Mouse (Mus musculus) heart, adult 11 months (tissue): Measurements from ENCODE around the gene Prcd.

Experiments
- DNase-seq: peaks from one replicate; pipeline ENCODE4 v3.0.0; 2022

The Prcd gene

GRCm38 (mm10) chr11:116669787-116670365, 16.5 kb downstream of the Prcd start:
- DNase-seq = no peak

DNA sequence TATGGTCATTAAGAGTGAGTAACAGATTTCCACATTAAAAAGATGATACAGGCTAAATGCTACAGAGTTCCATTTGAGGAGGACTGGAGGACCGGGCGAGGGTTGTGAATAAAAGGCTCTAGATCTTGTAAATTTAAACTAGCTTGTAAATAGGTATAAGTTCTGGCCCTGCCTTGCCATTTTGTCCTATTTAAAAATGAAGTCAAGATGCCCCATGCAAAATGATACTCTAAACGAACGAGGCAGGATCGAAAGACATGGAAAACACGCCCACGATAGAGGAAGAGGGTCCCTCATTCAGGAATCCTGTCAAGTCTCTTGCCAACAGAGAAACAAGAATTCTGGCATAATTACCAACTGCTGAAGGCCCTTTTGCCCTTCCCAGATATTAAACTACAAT, 17.1 kb downstream of the Prcd start:
- no peak for DNase-seq

DNA sequence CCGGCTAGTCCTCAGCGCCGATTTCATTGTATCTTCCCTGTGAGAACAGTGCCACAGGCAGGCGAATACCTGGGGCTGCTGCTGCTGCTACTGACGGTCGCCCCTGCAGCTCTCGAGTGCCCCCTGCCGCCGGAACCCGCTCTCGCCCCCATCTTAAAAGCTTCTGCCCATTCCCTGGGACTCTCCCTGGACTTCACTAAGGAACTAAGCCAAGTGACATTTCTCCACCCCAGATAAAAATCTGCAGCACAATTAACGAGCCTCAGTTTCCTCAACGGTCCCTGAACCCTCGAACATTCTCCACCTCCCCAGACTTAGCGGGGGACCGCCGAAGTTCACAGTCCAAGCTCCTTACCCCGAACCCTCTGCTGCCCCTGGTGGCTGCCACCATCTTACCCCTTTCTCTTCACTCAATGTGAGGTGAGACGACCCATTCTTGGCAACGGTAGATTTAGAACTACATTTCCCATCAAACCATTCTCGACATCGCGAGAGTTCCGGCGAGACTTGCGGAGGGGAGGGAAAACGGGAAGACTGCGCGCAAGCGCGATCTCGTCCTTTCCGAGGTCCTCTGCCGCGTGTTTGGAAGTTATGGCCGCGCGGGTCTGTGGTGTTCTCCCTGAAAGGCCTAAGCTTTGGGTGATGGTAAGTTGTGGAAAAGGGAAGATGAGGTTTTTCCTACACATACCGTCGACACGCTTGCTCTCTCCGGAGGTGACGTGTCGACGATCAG, 17.9 kb downstream of the Prcd start:
- peak; percentile 99 for DNase-seq

DNA sequence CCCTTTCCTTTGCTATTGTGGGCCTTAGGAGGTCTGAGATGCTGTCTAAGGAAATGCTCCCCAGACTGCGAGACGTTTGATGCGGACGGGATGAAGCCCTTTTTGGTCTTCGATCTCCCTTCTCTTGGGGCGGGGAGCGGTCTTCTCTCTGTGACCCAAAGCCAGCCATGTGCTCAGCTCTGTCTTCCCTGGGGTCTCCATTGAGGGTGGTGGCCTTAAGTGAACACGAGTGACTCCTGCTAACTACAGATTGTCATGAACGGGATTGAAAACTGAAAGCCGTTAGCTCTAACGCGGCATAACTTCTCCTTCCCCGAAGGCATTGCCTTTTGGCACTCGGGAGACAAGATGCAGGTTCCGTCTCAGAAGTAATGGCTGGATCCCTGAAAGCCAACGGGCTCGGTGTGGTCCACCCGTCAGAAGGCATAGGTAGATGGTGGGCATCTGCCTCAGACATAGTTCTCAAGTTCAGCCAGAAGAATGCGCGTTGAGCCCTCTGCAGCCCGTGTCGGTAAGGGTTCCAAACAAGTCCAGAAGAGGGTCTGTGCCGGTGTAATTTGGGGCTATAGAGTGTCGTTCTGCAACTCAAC, 18.6 kb downstream of the Prcd start:
- peak; percentile 93 for DNase-seq

DNA sequence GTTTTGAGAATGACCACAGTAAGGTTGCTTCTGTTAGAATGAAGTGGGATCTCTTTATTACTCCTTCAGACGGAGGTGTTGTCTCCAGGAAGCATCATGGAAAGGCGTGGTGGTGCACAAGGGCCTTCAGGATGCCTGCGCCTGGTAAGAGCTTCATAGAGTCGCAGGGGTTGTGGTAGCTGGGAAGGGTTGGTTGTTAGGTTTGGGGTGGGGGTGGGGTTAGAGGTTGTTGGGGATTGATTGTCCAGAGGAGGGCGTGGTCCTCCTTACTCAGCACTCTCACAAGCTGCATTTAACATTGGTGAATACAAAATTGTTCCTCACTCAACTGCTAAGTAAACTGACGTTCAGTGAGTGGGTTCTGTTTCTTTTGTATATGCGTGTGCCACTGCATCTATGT, 19.3 kb downstream of the Prcd start:
- peak; percentile 86 for DNase-seq

- DNase-seq = no peak
These were observed 20.1 kb downstream of the Prcd start for GRCm38 (mm10) chr11:116673410-116673809.

DNA sequence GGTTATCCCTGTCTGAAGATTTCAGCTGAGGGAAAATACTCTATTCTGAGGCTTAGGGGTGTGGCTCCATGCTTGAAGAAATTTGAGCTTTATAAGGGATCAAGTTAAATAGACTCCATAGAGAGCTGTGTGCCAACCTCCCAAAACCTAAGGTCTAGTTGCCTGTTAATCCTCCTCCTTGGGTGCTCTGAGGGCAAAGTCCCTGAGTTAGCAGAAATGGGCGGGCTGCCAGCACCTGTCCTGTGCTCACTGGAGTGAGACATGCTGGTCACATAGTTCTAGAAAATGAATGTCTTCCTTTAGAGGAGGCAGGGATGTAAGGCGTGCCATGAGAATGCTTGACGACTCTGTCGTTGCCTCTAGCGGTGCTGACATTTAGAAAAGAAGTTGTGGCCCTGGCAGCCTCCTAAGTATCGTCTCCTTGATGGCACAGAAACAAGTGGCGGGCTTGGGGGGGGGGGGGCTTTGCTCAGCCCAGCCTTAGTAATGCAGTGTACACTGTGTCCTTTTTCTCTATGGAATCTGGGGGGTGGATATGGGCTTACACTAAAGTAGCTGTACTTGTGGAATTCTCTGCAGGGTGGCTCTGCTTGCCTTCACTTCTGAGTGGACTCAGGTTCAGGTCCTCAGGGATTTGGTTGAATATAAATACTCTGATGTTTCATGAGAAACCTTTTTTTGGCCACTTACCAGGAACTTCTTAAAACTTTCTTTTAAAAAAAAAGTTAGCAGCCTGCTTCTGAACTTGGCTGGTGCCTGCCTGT, 21.5 kb downstream of the Prcd start:
- DNase-seq = peak; percentile 92

- peak; percentile 96 for DNase-seq
These were observed 22.1 kb downstream of the Prcd start for GRCm38 (mm10) chr11:116675429-116675828.

GRCm38 (mm10) chr11:116676175-116676976, 23.0 kb downstream of the Prcd start:
- DNase-seq = no peak

GRCm38 (mm10) chr11:116677711-116678441, 24.5 kb downstream of the Prcd start:
- DNase-seq = no peak

- DNase-seq = peak; percentile 94
These were observed 25.8 kb downstream of the Prcd start for GRCm38 (mm10) chr11:116679148-116679547.

- peak; percentile 92 for DNase-seq
These were observed 27.2 kb downstream of the Prcd start for GRCm38 (mm10) chr11:116680321-116681091.

- peak; percentile 98 for DNase-seq
These were observed 27.8 kb downstream of the Prcd start for GRCm38 (mm10) chr11:116681147-116681546.

- no peak for DNase-seq
These were observed 29.3 kb downstream of the Prcd start for GRCm38 (mm10) chr11:116682501-116683144.

GRCm38 (mm10) chr11:116683777-116684176, 30.4 kb downstream of the Prcd start:
- no peak for DNase-seq

- DNase-seq = no peak
These were observed 32.4 kb downstream of the Prcd start for GRCm38 (mm10) chr11:116685729-116686128.

GRCm38 (mm10) chr11:116687897-116688296, 34.6 kb downstream of the Prcd start:
- no peak for DNase-seq

DNA sequence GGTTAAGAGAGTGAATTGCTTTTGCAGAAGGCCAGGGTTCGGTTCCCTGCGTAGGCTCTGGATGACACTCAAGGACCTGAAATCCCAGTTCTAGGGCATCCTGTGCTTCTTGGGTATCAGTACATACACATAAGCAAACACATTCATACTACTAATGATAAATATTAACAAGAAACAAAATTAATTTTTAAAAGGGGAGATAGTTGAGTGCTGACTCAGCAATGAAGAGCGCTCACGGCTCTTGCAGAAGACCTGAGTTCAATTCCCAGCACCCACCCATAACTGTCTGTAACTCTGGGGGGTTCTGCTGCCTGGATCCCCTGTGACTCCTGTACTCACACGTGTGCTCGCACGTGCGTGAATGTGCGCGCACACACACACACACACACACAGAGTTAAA, 36.3 kb downstream of the Prcd start:
- no peak for DNase-seq

- DNase-seq = no peak
These were observed 37.6 kb downstream of the Prcd start for GRCm38 (mm10) chr11:116690701-116691575.

- DNase-seq = peak; percentile 88
These were observed 40.5 kb downstream of the Prcd start for GRCm38 (mm10) chr11:116693899-116694249.
